Mouse (Mus musculus) forebrain, embryonic 16.5 days (tissue): ENCODE results near the gene Gpatch3. TPM values are rescaled to one million over a fixed set of nuclear protein-coding genes. Genes with fewer than 3 reads are reported as not detected.
A peak's percentile ranks its signal among the peaks of the same experiment; 100 is the strongest.

Source experiments
- ATAC-seq: fragments of 200-750 bp; cut with Nextera tagmentation; 2 replicates; pipeline ENCODE4 v1.8.0; 2017; ENCODE audit warnings: mild to moderate bottlenecking, moderate library complexity
- H3K27ac ChIP-seq: fragments of 300-500 bp; sonication (generic); 2 replicates; pipeline ENCODE4 v1.5.1; 2014; ENCODE audit warnings: low read length, control low read depth
- H3K27me3 ChIP-seq: fragments of 300-500 bp; sonication (generic); replicated peaks from 2 replicates; pipeline ENCODE4 v1.6.1; 2014; ENCODE audit warnings: low read length; ENCODE audit not compliant: control insufficient read depth, insufficient read depth
- H3K36me3 ChIP-seq: fragments of 300-500 bp; sonication (generic); 2 replicates; pipeline ENCODE4 v1.6.1; 2014; ENCODE audit not compliant: control insufficient read depth, insufficient read depth
- H3K4me1 ChIP-seq: fragments of 300-500 bp; sonication (generic); replicated peaks from 2 replicates; pipeline ENCODE4 v1.6.1; 2014; ENCODE audit warnings: low read length; ENCODE audit not compliant: control insufficient read depth, insufficient read depth
- H3K4me2 ChIP-seq: fragments of 300-500 bp; sonication (generic); 2 replicates; pipeline ENCODE4 v1.6.1; 2014; ENCODE audit warnings: mild to moderate bottlenecking, low read length, control low read depth
- H3K4me3 ChIP-seq: fragments of 300-500 bp; sonication (generic); replicated peaks from 2 replicates; pipeline ENCODE4 v1.5.1; 2014; ENCODE audit warnings: mild to moderate bottlenecking, low read length, control low read depth
- H3K9ac ChIP-seq: fragments of 300-500 bp; sonication (generic); replicated peaks from 2 replicates; pipeline ENCODE4 v1.6.1; 2014; ENCODE audit warnings: low read depth, low read length, control low read depth
- H3K9me3 ChIP-seq: fragments of 300-500 bp; sonication (generic); 2 replicates; pipeline ENCODE4 v1.6.1; 2016; ENCODE audit warnings: low read length; ENCODE audit not compliant: control insufficient read depth
- WGBS: fragments of 180-500 bp; shearing (Covaris S2); extraction: QIAGEN DNeasy Blood & Tissue Kit; methylation state at CpG from one replicate; pipeline ENCODE4 v1.1.7; 2014; 5-methylcytosine and 5-hydroxymethylcytosine counted together
- polyA plus RNA-seq: library from polyadenylated mRNA; unstranded; fragments of >200 nt; fragmentation: Nextera tagmentation; extraction: Ambion mirVana; gene quantifications from 2 replicates; pipeline ENCODE4 v1.2.1, GENCODE M21; 2015

Gpatch3 gene
- polyA plus RNA-seq, 1 experiment from 2014 or later, result 7.0 TPM

GRCm38 (mm10) chr4:133613026-133613425, 38.5 kb downstream of the Gpatch3 start:
- WGBS, result 89% methylated on average over 8 of the region's 8 CpGs
- H3K4me2 ChIP-seq, result no peak overlapping the region
- ATAC-seq, result no peak
- no peaks in the 10 kb centered on the region for H3K4me1 ChIP-seq
- H3K9ac ChIP-seq, result no peak overlapping the region
- no peaks in the 10 kb centered on the region for H3K27me3 ChIP-seq
- 0 out of 2 replicates have a peak, but pooled peaks cover 2% of the 10 kb centered on the region for H3K9me3 ChIP-seq
- H3K36me3 ChIP-seq, result peaks cover 10% of the 10 kb centered on the region
- H3K27ac ChIP-seq, result no peak overlapping the region
- H3K4me3 ChIP-seq, result no peak overlapping the region

GRCm38 (mm10) chr4:133613867-133614266, 39.3 kb downstream of the Gpatch3 start:
- Histone ChIP-seq H3K36me3 (peaks cover 10% of the 10 kb centered on the region), H3K9ac (no peak overlapping the region), H3K4me1 (no peaks in the 10 kb centered on the region), H3K4me3 (no peak overlapping the region), H3K27ac (no peak overlapping the region), H3K4me2 (no peak overlapping the region), H3K27me3 (no peaks in the 10 kb centered on the region), H3K9me3 (0 out of 2 replicates have a peak, but pooled peaks cover 2% of the 10 kb centered on the region)
- WGBS, result 93% methylated on average over 4 of the region's 4 CpGs
- no peak for ATAC-seq

GRCm38 (mm10) chr4:133614274-133614761, 39.8 kb downstream of the Gpatch3 start:
- Histone ChIP-seq H3K27ac (no peak overlapping the region), H3K27me3 (no peaks in the 10 kb centered on the region), H3K9me3 (0 out of 2 replicates have a peak, but pooled peaks cover 2% of the 10 kb centered on the region), H3K9ac (no peak overlapping the region), H3K4me1 (no peaks in the 10 kb centered on the region; the same call in 1 of the 2 replicates), H3K36me3 (peaks cover 10% of the 10 kb centered on the region), H3K4me3 (no peak overlapping the region), H3K4me2 (no peak overlapping the region)
- 91% methylated on average over 8 of the region's 8 CpGs for WGBS
- ATAC-seq, result 0 out of 2 replicates have a peak, but pooled peaks have one; percentile 23

- no peaks in the 10 kb centered on the region for H3K27me3 ChIP-seq
- peaks cover 4% of the 10 kb centered on the region; the same call in 1 of the 2 replicates for H3K4me1 ChIP-seq
- no peak overlapping the region for H3K27ac ChIP-seq
- no peak overlapping the region for H3K4me3 ChIP-seq
- H3K9ac ChIP-seq, result no peak overlapping the region
- 0 out of 2 replicates have a peak, but pooled peaks cover 2% of the 10 kb centered on the region for H3K9me3 ChIP-seq
- no peak overlapping the region for H3K4me2 ChIP-seq
- 90% methylated on average over 10 of the region's 10 CpGs for WGBS
- ATAC-seq, result no peak
- H3K36me3 ChIP-seq, result peaks cover 10% of the 10 kb centered on the region
These were observed 40.9 kb downstream of the Gpatch3 start for GRCm38 (mm10) chr4:133615416-133615815.

- H3K9ac ChIP-seq, result no peak overlapping the region
- no peak overlapping the region for H3K4me3 ChIP-seq
- no peak overlapping the region for H3K4me2 ChIP-seq
- no peaks in the 10 kb centered on the region for H3K27me3 ChIP-seq
- ATAC-seq, result no peak
- H3K27ac ChIP-seq, result no peak overlapping the region
- no peaks in the 10 kb centered on the region for H3K9me3 ChIP-seq
- peaks cover 4% of the 10 kb centered on the region; the same call in 1 of the 2 replicates for H3K4me1 ChIP-seq
- 90% methylated on average over 11 of the region's 11 CpGs for WGBS
- H3K36me3 ChIP-seq, result no peaks in the 10 kb centered on the region
These were observed 43.4 kb downstream of the Gpatch3 start for GRCm38 (mm10) chr4:133617936-133618335.

GRCm38 (mm10) chr4:133619473-133620136, 45.1 kb downstream of the Gpatch3 start:
- no peak for ATAC-seq
- 74% methylated on average over 4 of the region's 4 CpGs for WGBS
- Histone ChIP-seq H3K27me3 (no peaks in the 10 kb centered on the region), H3K4me2 (no peak overlapping the region), H3K9ac (no peak overlapping the region), H3K27ac (no peak overlapping the region), H3K4me1 (peaks cover 4% of the 10 kb centered on the region; the same call in 1 of the 2 replicates), H3K9me3 (no peaks in the 10 kb centered on the region), H3K36me3 (no peaks in the 10 kb centered on the region; the same call in 1 of the 2 replicates), H3K4me3 (no peak overlapping the region)

GRCm38 (mm10) chr4:133620668-133621067, 46.1 kb downstream of the Gpatch3 start:
- H3K9ac ChIP-seq, result no peak overlapping the region
- H3K4me2 ChIP-seq, result no peak overlapping the region
- H3K27ac ChIP-seq, result no peak overlapping the region
- H3K36me3 ChIP-seq, result peaks cover 4% of the 10 kb centered on the region; the same call in 1 of the 2 replicates
- no peaks in the 10 kb centered on the region for H3K9me3 ChIP-seq
- no peak overlapping the region for H3K4me3 ChIP-seq
- H3K27me3 ChIP-seq, result no peaks in the 10 kb centered on the region
- no peak for ATAC-seq
- WGBS, result 92% methylated on average over 8 of the region's 8 CpGs
- peaks cover 4% of the 10 kb centered on the region; the same call in 1 of the 2 replicates for H3K4me1 ChIP-seq

GRCm38 (mm10) chr4:133622161-133622695, 47.7 kb downstream of the Gpatch3 start:
- Histone ChIP-seq H3K27ac (no peak overlapping the region), H3K4me2 (no peak overlapping the region), H3K27me3 (no peaks in the 10 kb centered on the region), H3K4me1 (peaks cover 4% of the 10 kb centered on the region; the same call in 1 of the 2 replicates), H3K4me3 (no peak overlapping the region), H3K36me3 (peaks cover 9% of the 10 kb centered on the region), H3K9ac (no peak overlapping the region), H3K9me3 (no peaks in the 10 kb centered on the region)
- no peak for ATAC-seq
- WGBS, result 80% methylated on average over 11 of the region's 11 CpGs

- H3K9me3 ChIP-seq, result no peaks in the 10 kb centered on the region
- H3K27ac ChIP-seq, result no peak overlapping the region
- H3K27me3 ChIP-seq, result no peaks in the 10 kb centered on the region
- H3K4me3 ChIP-seq, result no peak overlapping the region
- 96% methylated on average over 7 of the region's 7 CpGs for WGBS
- H3K4me1 ChIP-seq, result peaks cover 1% of the 10 kb centered on the region; the same call in 1 of the 2 replicates
- H3K4me2 ChIP-seq, result no peak overlapping the region
- H3K36me3 ChIP-seq, result peaks cover 9% of the 10 kb centered on the region
- ATAC-seq, result no peak
- H3K9ac ChIP-seq, result no peak overlapping the region
These were observed 50.3 kb downstream of the Gpatch3 start for GRCm38 (mm10) chr4:133624830-133625229.
